Mouse (Mus musculus) small intestine, adult 2 months (tissue): ENCODE measurements around the gene Slc3a1. TPM values are rescaled to one million over a fixed set of nuclear protein-coding genes. Genes with fewer than 3 reads are reported as not detected.

Experiments
- H3K27ac ChIP-seq: fragments of 200-500 bp; 2 replicates; pipeline ENCODE4 v1.5.1; 2012; ENCODE audit warnings: low read depth, low read length, control low read depth, inconsistent platforms; ENCODE audit not compliant: insufficient read depth
- H3K27me3 ChIP-seq: fragments of 200-500 bp; 2 replicates; pipeline ENCODE4 v1.6.1; 2012; ENCODE audit warnings: mild to moderate bottlenecking, moderate library complexity, low read length, inconsistent platforms; ENCODE audit not compliant: control insufficient read depth, insufficient read depth
- H3K36me3 ChIP-seq: fragments of 200-500 bp; 2 replicates; pipeline ENCODE4 v1.6.1; 2012; ENCODE audit warnings: mild to moderate bottlenecking, low read length, control low read depth, inconsistent platforms; ENCODE audit not compliant: control insufficient read depth, insufficient read depth
- H3K4me1 ChIP-seq: fragments of 200-500 bp; 2 replicates; pipeline ENCODE4 v1.6.1; 2012; ENCODE audit warnings: low read length, inconsistent platforms, mixed read lengths; ENCODE audit not compliant: control insufficient read depth, insufficient read depth, insufficient read length
- H3K4me3 ChIP-seq: fragments of 200-500 bp; 2 replicates; pipeline ENCODE4 v1.5.1; 2012; ENCODE audit warnings: low read depth, mild to moderate bottlenecking, control low read depth, inconsistent platforms, low read length, moderate library complexity
- CTCF ChIP-seq: fragments of 200-500 bp; IDR thresholded peaks from 2 replicates; pipeline ENCODE4 v1.5.1; 2012; ENCODE audit warnings: low read depth, mild to moderate bottlenecking, control low read depth, inconsistent platforms, low read length, moderate library complexity, mixed read lengths; ENCODE audit not compliant: insufficient replicate concordance, insufficient read length; ENCODE audit errors: extremely low read depth
- POLR2A ChIP-seq: fragments of 200-500 bp; IDR thresholded peaks from 2 replicates; pipeline ENCODE4 v1.6.1; 2012; ENCODE audit warnings: low read depth, mild to moderate bottlenecking, control low read depth, inconsistent platforms, low read length, moderate library complexity
- WGBS: fragments of 180-500 bp; shearing (Covaris S2); methylation state at CpG from one replicate; pipeline ENCODE4 v1.1.7; 2018; 5-methylcytosine and 5-hydroxymethylcytosine counted together
- polyA plus RNA-seq: library from polyadenylated mRNA; depleted of rRNA; stranded (reverse); fragments of >200 nt; gene quantifications from 2 replicates; pipeline ENCODE4 v1.2.3, GENCODE M21; 2012

The Slc3a1 gene
- polyA plus RNA-seq, 1 experiment: 122 TPM

DNA sequence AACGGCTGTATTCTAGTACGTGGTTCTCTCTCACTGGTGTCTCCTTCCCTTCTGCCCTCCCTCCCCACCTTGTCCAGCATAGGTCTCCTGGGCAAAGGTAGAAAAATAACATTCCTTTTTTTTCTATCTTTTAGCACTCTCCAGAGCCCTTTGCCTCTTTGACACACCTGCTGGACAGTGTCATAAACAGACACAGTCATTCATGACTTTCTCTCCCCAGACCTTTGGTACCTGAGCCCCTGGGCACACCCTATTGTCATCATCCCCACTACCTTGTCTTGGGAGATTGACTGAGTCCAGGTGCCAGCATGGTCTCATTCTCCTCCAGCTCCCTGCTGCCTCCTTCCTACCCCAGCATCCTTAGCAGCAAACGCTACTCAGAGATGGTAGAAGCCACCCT, 4.9 kb downstream of the Slc3a1 start:
- H3K36me3 ChIP-seq: peaks cover 40% of the 10 kb centered on the region
- 0 out of 2 replicates have a peak overlapping the region, but pooled peaks have one; percentile 42 for H3K27ac ChIP-seq
- H3K27me3 ChIP-seq: no peaks in the 10 kb centered on the region
- TF ChIP-seq CTCF: no peak
- no peak for TF ChIP-seq POLR2A
- 46% methylated on average over 3 of the region's 3 CpGs for WGBS
- no peak overlapping the region for H3K4me3 ChIP-seq
- peaks cover 9% of the 10 kb centered on the region for H3K4me1 ChIP-seq

DNA sequence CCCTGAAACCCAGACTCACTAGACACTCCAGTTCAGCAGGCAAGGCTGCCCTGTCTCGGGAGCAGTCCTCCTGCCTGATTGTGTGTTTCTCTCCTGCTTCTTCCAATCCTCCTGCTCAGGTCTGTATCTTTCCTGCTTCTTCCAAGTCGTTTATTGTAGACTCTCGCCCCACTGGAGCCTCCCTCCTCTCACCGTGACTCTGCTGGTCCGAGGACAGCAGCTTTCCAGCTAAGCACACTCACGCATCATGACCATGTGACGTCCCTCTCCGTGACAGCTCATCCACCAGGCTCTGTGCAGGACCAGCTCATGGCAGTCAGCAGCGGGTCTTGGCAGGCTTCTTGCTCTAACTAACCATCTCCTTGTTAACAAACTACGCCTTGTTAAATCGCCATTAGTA, 5.9 kb downstream of the Slc3a1 start:
- H3K27me3 ChIP-seq: no peaks in the 10 kb centered on the region
- peaks cover 9% of the 10 kb centered on the region for H3K4me1 ChIP-seq
- peaks cover 46% of the 10 kb centered on the region for H3K36me3 ChIP-seq
- H3K4me3 ChIP-seq: no peak overlapping the region
- TF ChIP-seq CTCF (no peak), POLR2A (no peak)
- WGBS: 76% methylated on average over 11 of the region's 11 CpGs
- H3K27ac ChIP-seq: no peak overlapping the region

DNA sequence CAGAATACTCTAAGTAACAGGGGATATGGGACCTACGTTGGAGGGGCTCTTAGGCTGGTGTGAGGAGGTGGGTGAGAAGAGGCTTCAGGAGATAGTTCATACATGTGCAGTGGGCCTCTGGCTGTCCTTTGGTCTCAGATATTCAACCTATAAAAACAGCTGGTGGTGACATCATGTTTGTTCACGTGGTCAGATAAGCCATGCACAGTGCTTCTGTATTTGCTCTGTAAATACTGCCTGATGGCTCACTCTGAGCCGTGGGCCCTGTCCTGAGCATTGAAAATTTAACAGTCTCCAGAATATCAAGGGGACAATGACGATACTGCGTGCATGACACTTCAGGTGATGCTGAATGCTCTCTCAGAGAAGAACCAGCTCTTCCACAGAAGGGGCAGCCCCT, 9.7 kb downstream of the Slc3a1 start:
- Histone ChIP-seq H3K27me3 (no peaks in the 10 kb centered on the region), H3K4me1 (peaks cover 22% of the 10 kb centered on the region), H3K4me3 (no peak overlapping the region), H3K36me3 (peaks cover 60% of the 10 kb centered on the region), H3K27ac (no peak overlapping the region)
- no peak for TF ChIP-seq CTCF
- TF ChIP-seq POLR2A: no peak
- WGBS: 62% methylated on average over 5 of the region's 5 CpGs

DNA sequence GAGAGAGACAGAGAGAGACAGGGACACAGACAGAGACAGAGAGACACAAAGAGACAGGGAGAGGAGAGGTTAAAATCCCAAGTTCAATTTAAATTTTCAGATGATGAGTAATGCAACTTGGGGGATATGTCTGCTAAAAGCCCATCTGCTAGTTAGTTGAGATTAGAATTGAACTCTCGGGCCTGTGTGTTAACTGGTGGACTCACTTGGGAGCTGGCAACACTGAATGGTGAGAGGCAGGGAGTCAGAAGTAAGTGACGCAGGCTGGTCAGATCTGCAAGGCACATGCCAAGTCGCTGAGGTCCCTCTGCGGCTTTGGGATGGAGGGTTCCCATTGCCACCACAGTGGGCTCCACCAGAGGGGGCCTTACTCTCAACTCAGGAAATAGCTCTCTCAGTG, 10.1 kb downstream of the Slc3a1 start:
- no peaks in the 10 kb centered on the region for H3K27me3 ChIP-seq
- no peak overlapping the region for H3K4me3 ChIP-seq
- H3K4me1 ChIP-seq: peaks cover 25% of the 10 kb centered on the region
- H3K27ac ChIP-seq: no peak overlapping the region
- TF ChIP-seq CTCF: no peak
- no peak for TF ChIP-seq POLR2A
- H3K36me3 ChIP-seq: peaks cover 63% of the 10 kb centered on the region
- 93% methylated on average over 4 of the region's 4 CpGs for WGBS

DNA sequence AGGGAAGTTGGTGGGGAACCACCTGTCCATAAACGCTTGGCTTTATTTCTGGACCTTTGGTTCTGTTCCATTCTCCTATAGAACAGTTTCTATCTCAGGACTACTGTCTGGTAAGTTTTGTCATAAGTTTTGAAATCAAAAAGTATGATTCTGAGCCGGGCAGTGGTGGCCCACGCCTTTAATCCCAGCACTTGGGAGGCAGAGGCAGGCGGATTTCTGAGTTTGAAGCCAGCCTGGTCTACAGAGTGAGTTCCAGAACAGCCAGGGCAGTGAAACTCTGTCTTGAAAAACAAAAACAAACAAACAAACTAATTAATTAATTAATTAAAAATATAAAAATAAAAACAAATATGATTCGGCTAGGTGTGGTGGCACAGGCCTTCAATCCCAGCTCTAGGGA, 10.6 kb downstream of the Slc3a1 start:
- peaks cover 62% of the 10 kb centered on the region for H3K36me3 ChIP-seq
- H3K4me3 ChIP-seq: no peak overlapping the region
- H3K27me3 ChIP-seq: no peaks in the 10 kb centered on the region
- WGBS: 95% methylated on average over 5 of the region's 5 CpGs
- H3K27ac ChIP-seq: no peak overlapping the region
- H3K4me1 ChIP-seq: peaks cover 24% of the 10 kb centered on the region
- TF ChIP-seq CTCF (no peak), POLR2A (no peak)

DNA sequence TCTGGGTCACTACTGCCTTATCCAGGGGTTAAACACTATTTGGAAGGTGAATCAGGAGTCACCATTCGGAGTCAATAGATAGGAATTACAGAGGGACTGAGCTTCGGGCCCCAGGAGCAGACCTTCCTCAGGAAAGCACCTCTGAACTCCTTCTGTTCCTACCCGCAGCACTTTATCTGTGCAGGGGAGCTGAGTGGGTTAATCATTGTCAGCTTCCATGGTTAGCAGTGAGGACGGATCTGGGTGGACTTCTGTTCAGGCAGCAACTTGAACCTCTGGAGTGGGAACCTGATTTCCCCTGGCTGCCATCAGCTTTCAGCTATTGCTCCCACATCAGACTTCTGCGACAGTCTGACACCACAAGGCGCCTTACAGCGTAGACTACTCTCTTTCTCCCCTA, 12.7 kb downstream of the Slc3a1 start:
- Histone ChIP-seq H3K36me3 (peaks cover 58% of the 10 kb centered on the region), H3K27ac (peak overlapping the region; percentile 25; the same call in 1 of the 2 replicates)

DNA sequence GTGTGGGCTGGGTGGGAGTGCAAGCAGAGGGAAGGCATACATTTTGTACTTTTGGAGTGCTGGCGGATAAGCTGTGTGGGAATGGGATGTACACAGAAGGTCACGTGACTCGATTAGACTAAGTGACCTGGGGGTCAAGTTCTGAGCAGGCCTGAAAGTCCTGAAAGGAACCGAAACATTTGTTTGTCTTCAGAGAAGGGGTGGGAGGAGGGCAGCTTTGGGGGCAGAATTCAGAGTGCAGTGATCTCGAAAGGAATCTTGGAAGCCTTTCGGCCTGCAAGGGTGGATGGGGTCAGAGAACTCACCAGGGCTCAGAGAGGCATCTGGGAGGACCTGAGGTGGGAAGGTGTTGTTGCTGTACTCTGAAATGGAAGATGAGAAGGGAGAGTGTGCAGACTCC, 14.2 kb downstream of the Slc3a1 start:
- H3K27ac ChIP-seq: no peak overlapping the region

More for the DNA sequence above, 12.7 kb downstream of the Slc3a1 start:
- Histone ChIP-seq H3K27me3 (no peaks in the 10 kb centered on the region), H3K4me1 (peaks cover 24% of the 10 kb centered on the region; the same call in 1 of the 2 replicates), H3K4me3 (no peak overlapping the region)
- 23% methylated on average over 7 of the region's 7 CpGs for WGBS
- TF ChIP-seq POLR2A (0 out of 2 replicates have a peak, but pooled peaks have one; percentile 9), CTCF (no peak)

DNA sequence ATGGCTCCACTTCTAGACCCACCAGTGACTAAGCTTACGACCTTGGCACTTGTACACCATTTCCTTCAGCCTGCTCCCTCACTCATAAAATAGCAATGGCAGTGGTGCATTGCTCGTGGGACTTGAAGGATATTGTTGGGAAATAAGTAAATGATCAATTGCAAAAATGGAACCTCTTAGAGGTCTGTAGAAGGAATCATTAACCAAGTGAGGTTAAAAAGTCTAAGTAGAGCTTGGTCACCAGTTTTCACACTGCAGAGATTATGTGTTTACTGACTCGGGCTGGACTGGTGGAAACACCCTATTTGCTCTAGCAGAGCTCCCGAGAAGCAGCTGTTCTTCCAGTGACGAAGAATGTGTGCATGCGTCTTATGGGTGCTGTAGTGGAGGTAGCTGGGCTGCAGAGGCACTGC, 15.2 kb downstream of the Slc3a1 start:
- peaks cover 49% of the 10 kb centered on the region for H3K36me3 ChIP-seq
- peaks cover 24% of the 10 kb centered on the region; the same call in 1 of the 2 replicates for H3K4me1 ChIP-seq
- no peaks in the 10 kb centered on the region for H3K27me3 ChIP-seq
- 0 out of 2 replicates have a peak overlapping the region, but pooled peaks have one; percentile 35 for H3K27ac ChIP-seq
- WGBS: 39% methylated on average over 6 of the region's 6 CpGs
- TF ChIP-seq POLR2A: no peak
- no peak for TF ChIP-seq CTCF
- H3K4me3 ChIP-seq: no peak overlapping the region

More for the DNA sequence above, 14.2 kb downstream of the Slc3a1 start:
- Histone ChIP-seq H3K4me1 (peaks cover 24% of the 10 kb centered on the region; the same call in 1 of the 2 replicates), H3K4me3 (no peak overlapping the region), H3K27me3 (no peaks in the 10 kb centered on the region), H3K36me3 (peaks cover 57% of the 10 kb centered on the region)
- 82% methylated on average over 6 of the region's 6 CpGs for WGBS
- TF ChIP-seq CTCF: no peak
- TF ChIP-seq POLR2A: no peak
